ENCODE assay signal across 11 mouse cellular contexts in genomic region chr4:40868554-40869232, GRCm38 (mm10). TPM values are rescaled to one million over a fixed set of nuclear protein-coding genes. Genes with fewer than 3 reads are reported as not detected.
DNase-seq lines count a peak whose midpoint lies in the region; ATAC-seq and TF ChIP-seq lines count a peak whose summit lies in the region.
"Had no signal": no experiment of that assay in that cellular context is flagged by ENCODE, and none has a peak within 500 bp of the region (broad histone marks: within the 10 kb centered on the region; RNA-seq: fewer than 3 reads in every experiment).

No protein-coding gene starts in this region.

- ATAC-seq in forebrain, embryonic 16.5 days = peak; percentile 38; the same call in 1 of the 2 replicates
- peak; percentile 87 for ATAC-seq in lung, embryonic 14.5 days (ENCODE audit: insufficient read depth)
- no peak for ATAC-seq in inflammation-experienced regulatory T-cells, adult 6 months

- WGBS in forebrain, embryonic 16.5 days = 44% methylated on average over 13 of the region's 13 CpGs
- 80% methylated on average over 13 of the region's 13 CpGs for WGBS in forebrain, embryonic 10.5 days
- WGBS in lung, embryonic 14.5 days = 39% methylated on average over 13 of the region's 13 CpGs

- no peak overlapping the region for H3K4me2 ChIP-seq in forebrain, embryonic 16.5 days (ENCODE audit: low read length)
- H3K4me2 ChIP-seq in lung, embryonic 14.5 days = no peak overlapping the region; the same call in 1 of the 2 replicates
- H3K4me2 ChIP-seq: embryonic facial prominence, embryonic 12.5 days; midbrain, embryonic 12.5 days had no signal

- no peaks in the 10 kb centered on the region for H3K27me3 ChIP-seq in forebrain, embryonic 16.5 days (replicated peaks; ENCODE audit: control insufficient read depth, insufficient read depth, low read length)
- no peaks in the 10 kb centered on the region for H3K27me3 ChIP-seq in forebrain, embryonic 10.5 days (ENCODE audit: poor library complexity, severe bottlenecking)
- H3K27me3 ChIP-seq in lung, embryonic 14.5 days (ENCODE audit: insufficient read depth, low read length) = no peaks in the 10 kb centered on the region
- H3K27me3 ChIP-seq: CH12.LX; embryonic facial prominence, embryonic 12.5 days; midbrain, embryonic 12.5 days had no signal

- no peak overlapping the region for H3K4me3 ChIP-seq in forebrain, embryonic 16.5 days (replicated peaks; ENCODE audit: low read length)
- H3K4me3 ChIP-seq in forebrain, embryonic 10.5 days = no peak overlapping the region
- no peak overlapping the region for H3K4me3 ChIP-seq in lung, embryonic 14.5 days (ENCODE audit: low read depth, low read length)
- H3K4me3 ChIP-seq: embryonic facial prominence, embryonic 12.5 days; midbrain, embryonic 12.5 days had no signal

- H3K27ac ChIP-seq in forebrain, embryonic 16.5 days (ENCODE audit: low read length) = no peak overlapping the region
- H3K27ac ChIP-seq in forebrain, embryonic 10.5 days = no peak overlapping the region
- peak overlapping the region; percentile 78 for H3K27ac ChIP-seq in lung, embryonic 14.5 days (ENCODE audit: low read depth)
- H3K27ac ChIP-seq: embryonic facial prominence, embryonic 12.5 days; midbrain, embryonic 12.5 days had no signal

- no peaks in the 10 kb centered on the region for H3K9me3 ChIP-seq in forebrain, embryonic 16.5 days (ENCODE audit: control insufficient read depth, low read length)
- no peaks in the 10 kb centered on the region for H3K9me3 ChIP-seq in forebrain, embryonic 10.5 days
- H3K9me3 ChIP-seq in lung, embryonic 14.5 days (ENCODE audit: low read depth, low read length) = no peaks in the 10 kb centered on the region
- H3K9me3 ChIP-seq: embryonic facial prominence, embryonic 12.5 days; midbrain, embryonic 12.5 days had no signal

- H3K9ac ChIP-seq in forebrain, embryonic 16.5 days (replicated peaks; ENCODE audit: low read depth, low read length) = no peak overlapping the region
- no peak overlapping the region for H3K9ac ChIP-seq in lung, embryonic 14.5 days
- H3K9ac ChIP-seq: embryonic facial prominence, embryonic 12.5 days; midbrain, embryonic 12.5 days had no signal

- H3K36me3 ChIP-seq in forebrain, embryonic 16.5 days (ENCODE audit: control insufficient read depth, insufficient read depth) = no peaks in the 10 kb centered on the region
- no peaks in the 10 kb centered on the region for H3K36me3 ChIP-seq in forebrain, embryonic 10.5 days (replicated peaks)
- H3K36me3 ChIP-seq in lung, embryonic 14.5 days (ENCODE audit: insufficient read depth) = no peaks in the 10 kb centered on the region
- H3K36me3 ChIP-seq: embryonic facial prominence, embryonic 12.5 days; midbrain, embryonic 12.5 days had no signal

- TF ChIP-seq CTCF in lung, embryonic 14.5 days (IDR thresholded peaks at IDR 0.05; ENCODE audit: low read depth) = peak; percentile 23

- peaks cover 10% of the 10 kb centered on the region for H3K4me1 ChIP-seq in forebrain, embryonic 16.5 days (replicated peaks; ENCODE audit: control insufficient read depth, insufficient read depth, low read length)
- H3K4me1 ChIP-seq in forebrain, embryonic 10.5 days = no peaks in the 10 kb centered on the region
- peaks cover 4% of the 10 kb centered on the region; the same call in 1 of the 2 replicates for H3K4me1 ChIP-seq in lung, embryonic 14.5 days (ENCODE audit: insufficient read depth)
- H3K4me1 ChIP-seq: midbrain, embryonic 12.5 days had no signal

- DNase-seq in forebrain, embryonic 10.5 days (ENCODE audit: extremely low spot score, low spot score) = no peak
- DNase-seq in NIH3T3 (ENCODE audit: low read depth) = peak; percentile 87
- DNase-seq in fibroblast of lung, adult 2 months (ENCODE audit: low read depth) = peak; percentile 85
- peak; percentile 75 for DNase-seq in kidney, adult 11 months
- DNase-seq in lung, embryonic 14.5 days = peak; percentile 98
- DNase-seq in urinary bladder, postnatal 25 days (ENCODE audit: low spot score) = peak; percentile 79

RNA-seq across cellular contexts. Expression of gene B4galt1, which starts 14.9 kb away (rescaled TPM):
- polyA plus RNA-seq in forebrain, embryonic 16.5 days (2015; fragmentation: Nextera tagmentation; extraction: Ambion mirVana) = 6.9 and 7.7 TPM in 2 replicates
- 20.1 TPM in 2 replicates for polyA plus RNA-seq in forebrain, embryonic 10.5 days (2016; fragmentation: Nextera tagmentation; extraction: Ambion mirVana)
- 64.4 and 66.5 TPM in 2 replicates for polyA plus RNA-seq in lung, embryonic 14.5 days (2014; fragmentation: Nextera tagmentation; extraction: Ambion mirVana)
- 10 to 100 TPM; 47.2 to 79.0 (median 56.0) TPM for polyA plus RNA-seq in inflammation-experienced regulatory T-cells, adult 6 months (2017; shearing (Covaris generic))

RNA-seq across cellular contexts. Expression of gene Spink4, which starts 51.2 kb away (rescaled TPM):
- polyA plus RNA-seq in forebrain, embryonic 16.5 days (2015; fragmentation: Nextera tagmentation; extraction: Ambion mirVana) = not detected in 2 replicates
- not detected in 2 replicates for polyA plus RNA-seq in forebrain, embryonic 10.5 days (2016; fragmentation: Nextera tagmentation; extraction: Ambion mirVana)
- 0.58 TPM in 1 of 2 replicates, not detected in the other for polyA plus RNA-seq in lung, embryonic 14.5 days (2014; fragmentation: Nextera tagmentation; extraction: Ambion mirVana)
- not detected for polyA plus RNA-seq in inflammation-experienced regulatory T-cells, adult 6 months (2017; shearing (Covaris generic))
- polyA plus RNA-seq: embryonic facial prominence, embryonic 12.5 days; midbrain, embryonic 12.5 days had no signal
